Mouse (Mus musculus): ENCODE measurements around the gene Cdipt.
A peak's percentile ranks its signal among the peaks of the same experiment; 100 is the strongest.

The Cdipt gene

GRCm38 (mm10) chr7:127013385-127013784, 37.7 kb downstream of the Cdipt start:
- DNase-seq (ENCODE audit: low spot score) = no peak

- DNase-seq (ENCODE audit: low spot score) = peak; percentile 76
Measured at GRCm38 (mm10) chr7:127014320-127014719, 38.6 kb downstream of the Cdipt start, which contains the start of gene Mvp. Mvp (minus strand) TSS chr7:127014621.

DNA sequence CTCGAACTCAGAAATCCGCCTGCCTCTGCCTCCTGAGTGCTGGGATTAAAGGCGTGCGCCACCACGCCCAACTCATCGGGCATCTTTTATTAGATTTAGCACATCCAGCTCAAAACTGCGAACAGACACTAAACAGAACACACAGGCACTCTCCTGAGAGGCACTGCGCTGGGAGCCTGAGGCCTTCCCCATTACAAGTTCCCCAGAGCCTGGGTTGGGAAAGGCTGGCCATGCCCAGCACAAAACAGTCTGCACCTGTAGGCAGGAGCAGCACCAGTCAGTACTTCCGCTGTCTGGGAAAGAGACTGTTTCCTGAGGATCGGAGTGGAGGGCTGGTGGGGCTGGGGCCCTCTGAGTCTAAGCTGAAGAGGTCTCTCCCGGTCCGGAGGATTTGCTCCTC, 39.3 kb downstream of the Cdipt start:
- DNase-seq (ENCODE audit: low spot score) = no peak

DNA sequence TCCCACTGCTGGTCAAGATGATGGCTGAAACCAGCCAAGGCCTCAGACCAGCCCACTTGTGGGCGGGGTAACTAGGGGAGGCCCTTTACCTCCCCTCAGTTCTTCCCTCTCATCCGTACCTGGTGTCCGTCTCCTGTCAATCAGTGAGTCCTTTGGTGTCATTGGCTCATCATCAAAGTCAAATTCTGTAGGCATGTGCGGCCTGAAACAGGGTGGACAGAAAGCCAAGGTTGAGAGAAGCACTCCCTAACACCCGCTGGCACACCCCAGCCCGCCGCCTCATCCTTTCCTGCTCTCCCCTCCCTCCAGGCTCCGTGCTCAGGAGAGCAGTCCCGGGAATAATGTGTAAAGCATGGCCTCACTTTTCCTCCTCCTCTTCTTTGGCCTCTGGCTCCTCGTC, 40.4 kb downstream of the Cdipt start:
- DNase-seq (ENCODE audit: low spot score) = no peak

DNA sequence TGATC, 40.6 kb downstream of the Cdipt start, which contains the start of gene Pagr1b:
Gene Pagr1b, minus strand, starts transcription at position 4 of the 5 bp plus-strand sequence.
- no peak for DNase-seq (ENCODE audit: low spot score)

- DNase-seq (ENCODE audit: low spot score) = no peak
Measured at GRCm38 (mm10) chr7:127016486-127016938, 40.8 kb downstream of the Cdipt start.

GRCm38 (mm10) chr7:127016971-127017949, 41.5 kb downstream of the Cdipt start, which contains the start of gene Pagr1a:
Pagr1a (minus strand) TSS chr7:127017352.
- peak; percentile 97 for DNase-seq (ENCODE audit: low spot score)

- no peak for DNase-seq (ENCODE audit: low spot score)
Measured at GRCm38 (mm10) chr7:127017950-127018345, 42.2 kb downstream of the Cdipt start.

DNA sequence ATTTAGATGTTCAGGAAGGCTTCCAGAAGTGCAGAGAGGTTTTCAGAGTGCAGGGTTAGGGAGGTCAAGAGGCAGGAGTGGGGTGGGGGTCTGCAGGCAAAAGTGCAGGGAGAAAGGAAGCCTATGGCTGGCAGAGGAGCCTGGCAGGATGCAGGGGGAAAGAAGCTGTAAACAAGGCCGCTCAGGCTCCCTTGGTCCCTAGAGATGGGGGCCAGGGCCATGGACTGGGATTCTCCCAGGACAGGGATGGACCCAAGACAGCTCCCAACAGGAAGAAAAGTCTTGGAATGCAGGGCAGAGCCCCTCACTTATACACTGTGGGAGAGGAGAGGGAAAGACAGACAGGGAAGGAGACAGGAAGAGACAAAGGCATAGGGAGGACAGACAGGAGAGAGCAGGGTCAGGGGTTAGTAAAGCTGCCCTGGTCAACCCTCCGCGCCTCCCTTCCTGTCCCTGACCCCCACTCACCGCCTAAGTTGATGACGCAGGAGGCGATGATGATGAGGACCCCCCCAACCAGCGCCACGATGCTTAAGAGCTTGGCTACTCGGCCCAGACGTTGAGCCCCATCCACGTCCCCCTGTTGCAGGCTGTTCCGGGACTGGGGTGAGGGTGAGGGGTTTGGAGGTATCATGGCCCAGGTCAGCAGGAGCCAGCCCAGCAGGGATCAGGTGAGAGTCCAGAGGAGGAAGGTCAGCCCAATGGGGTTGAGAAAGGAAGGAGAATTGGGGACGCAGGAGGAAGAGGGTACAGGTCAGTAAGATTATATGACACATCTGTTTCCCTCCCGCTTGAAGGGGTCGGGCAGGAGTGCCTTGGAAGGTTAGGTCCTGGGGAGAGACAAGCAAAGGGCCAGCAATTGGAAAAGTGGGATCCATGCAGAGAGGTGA, 42.9 kb downstream of the Cdipt start:
- no peak for DNase-seq (ENCODE audit: low spot score)

DNA sequence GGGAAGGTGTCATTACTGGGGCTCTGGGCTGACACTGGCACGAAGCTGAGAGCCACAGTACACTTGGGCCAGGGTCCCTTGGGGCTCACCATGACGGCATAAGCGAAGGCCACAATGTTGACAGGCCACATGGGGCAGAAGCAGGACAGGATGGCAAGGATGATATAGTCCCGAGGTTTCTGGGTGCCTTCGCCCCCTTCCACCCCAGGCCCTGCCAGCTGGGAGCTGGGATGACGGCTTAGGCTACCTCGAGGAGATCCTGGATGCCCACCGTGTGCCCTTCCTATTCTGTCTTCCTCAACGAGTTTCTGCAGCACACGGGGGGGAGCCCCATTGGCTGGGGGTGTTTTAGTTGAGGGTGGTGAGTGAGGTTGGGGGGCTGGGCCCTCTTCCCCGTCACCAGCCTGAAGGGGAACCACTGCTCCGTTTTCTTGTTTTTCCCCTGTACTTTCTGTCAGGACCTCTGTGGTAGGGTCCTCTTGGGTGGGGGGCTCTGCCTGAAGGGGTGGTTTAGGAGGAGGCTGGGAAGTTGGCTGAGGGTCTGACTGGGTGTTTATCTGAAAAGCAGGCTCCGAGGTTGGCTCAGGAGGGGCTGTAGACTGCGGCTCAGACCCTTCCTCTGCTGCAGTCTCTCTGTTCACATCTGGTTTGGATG, 43.7 kb downstream of the Cdipt start:
- DNase-seq (ENCODE audit: low spot score) = no peak

DNA sequence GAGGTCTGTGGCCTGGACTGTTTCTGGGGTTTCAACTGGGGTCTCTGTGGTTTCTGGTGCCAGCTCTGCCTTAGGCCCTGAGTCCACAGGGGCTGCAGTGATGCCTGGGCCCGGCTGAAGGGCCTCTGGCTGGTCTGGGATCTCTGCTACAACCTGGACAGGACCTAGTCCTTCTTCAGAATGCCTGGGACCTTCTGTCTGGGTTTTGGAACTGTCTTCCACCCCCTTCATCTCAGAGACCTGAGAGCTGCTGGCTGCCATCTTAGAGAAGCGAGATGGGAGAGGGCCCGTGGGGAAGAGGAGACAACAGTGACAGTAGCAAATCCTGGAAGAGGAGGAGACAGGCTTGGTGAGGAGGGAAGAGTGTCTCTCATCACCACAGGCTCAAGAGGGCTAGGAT, 44.3 kb downstream of the Cdipt start:
- no peak for DNase-seq (ENCODE audit: low spot score)

DNA sequence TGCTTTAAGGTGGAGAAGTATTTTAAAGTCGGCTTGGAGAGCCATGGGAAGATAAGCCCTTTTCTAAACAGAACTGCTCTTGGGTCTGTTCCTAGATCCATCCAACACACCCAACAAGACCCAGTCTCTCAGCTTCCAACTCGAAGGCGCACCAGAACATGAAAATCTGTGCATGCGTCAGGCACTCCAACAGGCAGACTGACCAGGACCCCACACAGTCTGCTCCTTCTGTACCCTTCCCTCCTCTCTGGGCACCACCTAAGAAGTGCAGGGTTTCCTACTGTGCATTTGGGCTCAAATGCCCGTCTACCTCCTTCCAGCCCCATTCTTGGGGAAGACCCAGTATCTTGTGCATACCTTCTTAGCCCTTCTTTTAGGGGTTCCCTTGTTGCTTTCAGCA, 44.8 kb downstream of the Cdipt start:
- DNase-seq (ENCODE audit: low spot score) = no peak

DNA sequence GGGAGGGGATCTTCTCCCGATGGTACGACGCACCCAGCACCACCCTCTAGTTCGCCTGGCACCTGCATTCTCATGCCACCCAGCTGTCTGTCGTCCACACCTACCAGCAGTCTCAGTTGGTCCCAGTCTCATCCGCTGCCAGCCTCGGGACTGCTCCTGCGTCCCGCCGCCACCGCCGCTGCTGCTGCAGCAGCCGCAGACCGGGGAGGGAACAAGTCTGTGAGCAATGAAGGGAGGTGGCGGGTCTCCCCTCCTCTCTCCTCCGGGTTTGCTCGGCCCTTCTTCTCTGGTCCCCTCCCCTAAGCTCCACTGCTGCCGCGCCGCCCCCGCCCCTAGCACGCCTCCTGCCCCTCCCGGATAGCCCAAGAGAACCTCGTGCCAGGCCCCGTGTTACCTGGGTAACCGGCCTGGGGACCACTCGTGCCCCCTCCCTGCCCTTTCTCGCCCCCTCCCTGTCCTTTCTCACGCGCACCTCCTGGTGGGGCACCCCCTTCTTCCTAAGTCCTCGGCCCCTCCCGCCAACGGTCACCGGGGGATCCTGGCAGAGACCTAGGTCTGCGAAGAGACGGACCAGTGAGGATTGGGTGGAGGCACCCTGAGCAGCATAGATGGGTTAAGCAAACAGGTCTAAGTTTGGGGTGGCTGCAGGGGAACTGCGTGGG, 45.3 kb downstream of the Cdipt start, which contains the start of the genes Gm42742 and Prrt2:
Gene Gm42742, minus strand, starts transcription at position 197 of the 662 bp plus-strand sequence.
Gene Prrt2, minus strand, starts transcription at position 311 of the 662 bp plus-strand sequence.
- peak; percentile 52 for DNase-seq (ENCODE audit: low spot score)

- DNase-seq (ENCODE audit: low spot score) = no peak
Measured at GRCm38 (mm10) chr7:127021563-127022527, 46.1 kb downstream of the Cdipt start.

DNA sequence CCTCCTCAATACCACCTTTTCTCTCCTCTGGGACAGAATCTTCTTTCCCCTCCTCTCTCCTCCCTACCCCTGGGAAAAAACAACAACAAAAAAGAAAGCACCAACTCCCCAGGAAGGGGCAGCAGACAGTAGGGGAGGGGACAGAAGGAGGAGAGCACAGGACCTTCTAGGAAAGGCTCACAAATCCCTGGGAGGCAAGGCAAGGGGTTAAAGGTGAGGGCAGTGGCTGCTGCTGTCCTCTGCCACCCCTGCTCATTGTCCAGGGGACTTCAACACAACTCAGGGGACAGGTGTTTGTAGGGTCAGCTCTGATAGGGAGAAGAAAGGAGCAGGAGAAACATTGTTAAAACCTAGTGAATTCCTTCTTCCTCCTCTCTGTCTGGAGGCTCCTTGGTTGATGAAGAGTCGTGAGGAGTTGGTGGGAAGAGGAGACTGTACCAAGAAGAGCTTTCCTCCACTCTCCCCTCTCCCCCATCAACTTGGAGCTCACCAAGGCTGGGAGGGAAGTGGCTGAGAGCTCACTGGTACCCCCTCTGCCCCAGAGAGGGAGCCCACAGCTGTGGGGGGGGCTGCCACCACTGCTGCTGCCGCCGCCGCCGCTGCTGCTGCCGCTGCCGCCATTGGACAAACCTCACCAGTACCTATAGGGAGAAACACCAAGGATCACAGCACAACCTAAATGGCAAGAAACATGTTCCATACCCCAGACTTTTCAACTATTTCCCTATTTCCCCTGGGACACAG, 47.0 kb downstream of the Cdipt start:
- DNase-seq (ENCODE audit: low spot score) = no peak

DNA sequence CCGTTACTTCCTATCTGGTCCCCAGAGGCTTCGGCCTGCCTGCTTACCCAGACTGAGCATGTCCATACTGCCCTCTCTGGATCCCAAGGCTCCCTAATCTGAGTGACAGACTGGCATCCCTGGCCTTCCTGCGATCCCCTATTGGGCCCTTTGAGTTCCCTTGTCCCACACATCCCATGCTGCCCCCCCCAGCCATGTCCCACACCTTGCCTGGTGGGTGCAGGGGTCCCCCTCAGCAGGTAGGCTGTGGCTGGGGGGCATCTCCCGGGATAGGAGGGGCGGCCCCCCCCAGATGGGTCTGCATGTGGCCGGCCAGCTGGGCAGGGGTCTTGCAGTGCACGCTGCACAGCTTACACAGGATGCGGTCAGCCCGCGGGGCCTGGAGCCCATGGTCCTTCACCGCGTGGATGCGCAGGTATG, 47.6 kb downstream of the Cdipt start:
- no peak for DNase-seq (ENCODE audit: low spot score)

GRCm38 (mm10) chr7:127023896-127024690, 48.4 kb downstream of the Cdipt start:
- DNase-seq (ENCODE audit: low spot score) = peak; percentile 68

- peak; percentile 83 for DNase-seq (ENCODE audit: low spot score)
Measured at GRCm38 (mm10) chr7:127024755-127025555, 49.2 kb downstream of the Cdipt start.
